In the genomic region with DNA sequence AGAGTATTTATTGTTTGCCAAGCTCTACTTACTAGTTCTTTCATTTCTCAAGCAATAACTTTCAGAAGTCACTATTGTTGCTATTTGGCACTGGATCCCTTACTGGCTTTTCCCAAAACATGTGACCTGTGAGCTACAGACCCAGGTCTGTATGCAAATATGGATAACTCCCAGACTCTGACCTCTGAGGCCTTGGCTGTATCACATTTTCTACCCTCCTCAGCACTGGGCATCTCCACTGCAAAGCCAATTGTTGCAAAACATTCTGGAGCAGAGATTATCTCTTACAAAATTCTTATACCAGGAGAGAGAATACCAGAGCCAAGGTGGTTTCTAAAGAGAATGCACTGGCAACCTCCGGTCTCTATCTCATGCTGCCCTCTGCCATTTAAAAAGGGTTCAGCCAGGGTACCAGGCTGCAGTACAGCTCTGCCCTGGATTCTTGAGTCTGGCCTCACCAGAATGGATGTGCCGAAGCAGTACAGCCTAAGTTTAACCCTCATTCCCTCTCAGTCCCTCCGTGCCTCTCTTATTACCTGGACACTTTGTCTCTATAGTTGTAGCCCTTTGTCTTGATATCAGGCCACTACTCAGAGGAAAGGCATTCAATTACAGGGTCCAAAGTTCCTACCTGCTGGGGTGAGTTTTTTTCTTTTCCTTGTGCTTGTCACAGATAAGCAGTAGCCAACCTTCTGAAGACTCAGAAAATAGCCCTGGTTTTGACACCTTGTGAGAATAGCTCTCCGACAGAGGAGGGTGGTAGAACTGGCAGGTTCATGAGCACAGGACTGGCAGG, we compare ENCODE assay signal across 12 mouse cellular contexts.
"Had no signal": no experiment of that assay in that cellular context is flagged by ENCODE, and none has a peak within 500 bp of the region (broad histone marks: within the 10 kb centered on the region; RNA-seq: fewer than 3 reads in every experiment).

No protein-coding gene starts in this region.

- H3K4me1 ChIP-seq: limb, embryonic 12.5 days; midbrain, embryonic 15.5 days; neural tube, embryonic 12.5 days had no signal

- H3K4me2 ChIP-seq: limb, embryonic 12.5 days; midbrain, embryonic 15.5 days; neural tube, embryonic 12.5 days had no signal

- H3K27ac ChIP-seq: limb, embryonic 12.5 days; liver, embryonic 14.5 days; midbrain, embryonic 15.5 days; neural tube, embryonic 12.5 days had no signal

- H3K27me3 ChIP-seq: limb, embryonic 12.5 days; midbrain, embryonic 15.5 days; neural tube, embryonic 12.5 days had no signal

- H3K9ac ChIP-seq: limb, embryonic 12.5 days; liver, embryonic 14.5 days; midbrain, embryonic 15.5 days; neural tube, embryonic 12.5 days had no signal

- DNase-seq: kidney, postnatal 10 days; kidney, postnatal 4 days; liver; lung, adult 2 months; lung, postnatal 36 days; thymus, postnatal 14 days had no signal

- ATAC-seq: inflammation-experienced regulatory T-cells, adult 6 months; lung, postnatal 0 days; midbrain, embryonic 15.5 days had no signal

- H3K4me3 ChIP-seq: limb, embryonic 12.5 days; midbrain, embryonic 15.5 days; neural tube, embryonic 12.5 days had no signal

- H3K36me3 ChIP-seq: limb, embryonic 12.5 days; midbrain, embryonic 15.5 days; neural tube, embryonic 12.5 days had no signal

- H3K9me3 ChIP-seq: limb, embryonic 12.5 days; midbrain, embryonic 15.5 days; neural tube, embryonic 12.5 days had no signal
